Mouse (Mus musculus): ENCODE measurements around the gene Mas1. TPM values are rescaled to one million over a fixed set of nuclear protein-coding genes. Genes with fewer than 3 reads are reported as not detected.
A peak's percentile ranks its signal among the peaks of the same experiment; 100 is the strongest.

The Mas1 gene
- polyA plus RNA-seq, 1 experiment: not detected

- Histone ChIP-seq H3K27ac (replicated peaks; ENCODE audit: low read depth, low read length) (no peak overlapping the region), H3K4me3 (ENCODE audit: insufficient read depth, low read depth, low read length) (no peak overlapping the region), H3K4me1 (ENCODE audit: control insufficient read depth, insufficient read depth, insufficient read length, low read length) (no peaks in the 10 kb centered on the region)
Measured at GRCm38 (mm10) chr17:12815885-12816284, 52.1 kb downstream of the Mas1 start.

- Histone ChIP-seq H3K27ac (replicated peaks; ENCODE audit: low read depth, low read length) (no peak overlapping the region), H3K4me3 (ENCODE audit: insufficient read depth, low read depth, low read length) (no peak overlapping the region), H3K4me1 (ENCODE audit: control insufficient read depth, insufficient read depth, insufficient read length, low read length) (no peaks in the 10 kb centered on the region)
Measured at GRCm38 (mm10) chr17:12814502-12814901, 53.4 kb downstream of the Mas1 start.

- Histone ChIP-seq H3K4me3 (ENCODE audit: insufficient read depth, low read depth, low read length) (no peak overlapping the region), H3K4me1 (ENCODE audit: control insufficient read depth, insufficient read depth, insufficient read length, low read length) (no peaks in the 10 kb centered on the region), H3K27ac (replicated peaks; ENCODE audit: low read depth, low read length) (no peak overlapping the region)
Measured at GRCm38 (mm10) chr17:12810973-12811303, 57.0 kb downstream of the Mas1 start.

- H3K4me1 ChIP-seq (ENCODE audit: control insufficient read depth, insufficient read depth, insufficient read length, low read length): no peaks in the 10 kb centered on the region
- no peak overlapping the region for H3K4me3 ChIP-seq (ENCODE audit: insufficient read depth, low read depth, low read length)
- 0 out of 2 replicates have a peak overlapping the region, but pooled peaks have one; percentile 1 for H3K27ac ChIP-seq (replicated peaks; ENCODE audit: low read depth, low read length)
Measured at GRCm38 (mm10) chr17:12810103-12810972, 57.6 kb downstream of the Mas1 start.

GRCm38 (mm10) chr17:12808851-12809250 lies 59.1 kb downstream of the Mas1 start:
- Histone ChIP-seq H3K27ac (replicated peaks; ENCODE audit: low read depth, low read length) (no peak overlapping the region), H3K4me1 (ENCODE audit: control insufficient read depth, insufficient read depth, insufficient read length, low read length) (no peaks in the 10 kb centered on the region), H3K4me3 (ENCODE audit: insufficient read depth, low read depth, low read length) (no peak overlapping the region)

GRCm38 (mm10) chr17:12804584-12805445 lies 63.1 kb downstream of the Mas1 start:
- Histone ChIP-seq H3K4me3 (ENCODE audit: insufficient read depth, low read depth, low read length) (no peak overlapping the region), H3K4me1 (ENCODE audit: control insufficient read depth, insufficient read depth, insufficient read length, low read length) (no peaks in the 10 kb centered on the region), H3K27ac (replicated peaks; ENCODE audit: low read depth, low read length) (no peak overlapping the region)

GRCm38 (mm10) chr17:12801861-12802540 lies 65.9 kb downstream of the Mas1 start:
- Histone ChIP-seq H3K4me1 (ENCODE audit: control insufficient read depth, insufficient read depth, insufficient read length, low read length) (no peaks in the 10 kb centered on the region), H3K4me3 (ENCODE audit: insufficient read depth, low read depth, low read length) (no peak overlapping the region), H3K27ac (replicated peaks; ENCODE audit: low read depth, low read length) (no peak overlapping the region)

- Histone ChIP-seq H3K27ac (replicated peaks; ENCODE audit: low read depth, low read length) (no peak overlapping the region), H3K4me1 (ENCODE audit: control insufficient read depth, insufficient read depth, insufficient read length, low read length) (peaks cover 6% of the 10 kb centered on the region), H3K4me3 (ENCODE audit: insufficient read depth, low read depth, low read length) (no peak overlapping the region)
Measured at GRCm38 (mm10) chr17:12799368-12800275, 68.3 kb downstream of the Mas1 start.

- peaks cover 9% of the 10 kb centered on the region for H3K4me1 ChIP-seq (ENCODE audit: control insufficient read depth, insufficient read depth, insufficient read length, low read length)
- no peak overlapping the region for H3K4me3 ChIP-seq (ENCODE audit: insufficient read depth, low read depth, low read length)
- no peak overlapping the region for H3K27ac ChIP-seq (replicated peaks; ENCODE audit: low read depth, low read length)
Measured at GRCm38 (mm10) chr17:12798571-12798970, 69.4 kb downstream of the Mas1 start.

GRCm38 (mm10) chr17:12797427-12798029 lies 70.4 kb downstream of the Mas1 start:
- Histone ChIP-seq H3K4me1 (ENCODE audit: control insufficient read depth, insufficient read depth, insufficient read length, low read length) (peaks cover 13% of the 10 kb centered on the region), H3K27ac (replicated peaks; ENCODE audit: low read depth, low read length) (no peak overlapping the region), H3K4me3 (ENCODE audit: insufficient read depth, low read depth, low read length) (no peak overlapping the region)

- H3K4me3 ChIP-seq (ENCODE audit: insufficient read depth, low read depth, low read length): no peak overlapping the region
- peaks cover 18% of the 10 kb centered on the region for H3K4me1 ChIP-seq (ENCODE audit: control insufficient read depth, insufficient read depth, insufficient read length, low read length)
- H3K27ac ChIP-seq (replicated peaks; ENCODE audit: low read depth, low read length): no peak overlapping the region
Measured at GRCm38 (mm10) chr17:12796633-12797032, 71.3 kb downstream of the Mas1 start.

GRCm38 (mm10) chr17:12793660-12794406 lies 74.1 kb downstream of the Mas1 start:
- H3K4me3 ChIP-seq (ENCODE audit: insufficient read depth, low read depth, low read length): no peak overlapping the region
- peak overlapping the region; percentile 73 for H3K27ac ChIP-seq (replicated peaks; ENCODE audit: low read depth, low read length)
- H3K4me1 ChIP-seq (ENCODE audit: control insufficient read depth, insufficient read depth, insufficient read length, low read length): peaks cover 35% of the 10 kb centered on the region

- no peak overlapping the region for H3K4me3 ChIP-seq (ENCODE audit: insufficient read depth, low read depth, low read length)
- peaks cover 35% of the 10 kb centered on the region for H3K4me1 ChIP-seq (ENCODE audit: control insufficient read depth, insufficient read depth, insufficient read length, low read length)
- peak overlapping the region; percentile 88 for H3K27ac ChIP-seq (replicated peaks; ENCODE audit: low read depth, low read length)
Measured at GRCm38 (mm10) chr17:12792422-12793206, 75.3 kb downstream of the Mas1 start.
